Mouse (Mus musculus) urinary bladder, postnatal 25 days (tissue): ENCODE measurements around the gene Zfp352.
"Not testable (repeated sequence)": the region's sequence is repeated elsewhere in the genome, so short reads cannot be mapped to it uniquely, and the experiment has no call there.

Experiments
- DNase-seq: peaks from one replicate; pipeline ENCODE4 v3.0.0; 2022; ENCODE audit warnings: low spot score

Gene Zfp352

DNA sequence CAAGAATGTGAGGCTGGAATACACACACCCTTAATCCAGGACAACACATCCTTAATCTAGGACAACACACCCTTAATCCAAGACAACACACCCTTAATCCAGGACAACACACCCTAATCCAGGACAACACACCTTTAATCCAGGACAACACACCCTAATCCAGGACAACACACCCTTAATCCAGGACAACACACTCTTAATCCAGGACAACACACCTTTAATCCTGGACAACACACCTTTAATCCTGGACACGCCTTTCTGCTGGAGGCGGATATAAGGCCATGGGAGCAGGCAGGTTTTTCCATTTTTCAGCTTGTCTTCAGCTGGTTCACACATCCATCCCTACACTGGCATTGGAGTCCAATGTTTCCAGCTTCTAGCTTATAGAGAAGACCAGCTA is at the start of gene Zfp352:
TSS of gene Zfp352 (plus strand) at position 301 of the 400 bp plus-strand sequence.
- no peak for DNase-seq

DNA sequence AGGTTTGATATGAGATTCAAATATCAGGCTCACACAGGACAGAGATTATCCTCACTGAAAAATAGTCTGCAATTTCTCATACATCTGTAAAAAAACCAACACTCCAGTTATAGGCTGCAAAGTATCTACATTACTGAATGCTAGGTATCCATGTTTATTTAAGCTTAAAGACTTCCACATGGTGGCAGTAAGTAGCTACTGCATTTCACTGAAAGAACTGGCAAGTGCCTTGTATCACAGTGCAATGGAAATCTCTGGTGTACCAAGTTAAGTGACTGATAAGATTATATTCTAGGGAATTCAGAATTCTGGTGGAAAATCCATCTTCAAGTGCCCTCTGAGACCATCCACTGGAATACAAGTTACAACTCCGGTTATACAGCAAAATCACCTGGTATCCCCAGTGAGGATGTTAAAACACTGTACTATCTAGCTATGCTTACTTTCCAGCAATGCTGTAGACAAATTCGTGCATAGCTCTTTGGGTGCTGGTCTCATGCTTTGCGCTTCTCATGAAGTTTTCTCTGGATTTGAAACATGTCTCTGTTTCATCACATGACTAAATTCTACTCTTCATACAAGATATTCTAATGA is 47.6 kb upstream of the Zfp352 start:
- DNase-seq: no peak

DNA sequence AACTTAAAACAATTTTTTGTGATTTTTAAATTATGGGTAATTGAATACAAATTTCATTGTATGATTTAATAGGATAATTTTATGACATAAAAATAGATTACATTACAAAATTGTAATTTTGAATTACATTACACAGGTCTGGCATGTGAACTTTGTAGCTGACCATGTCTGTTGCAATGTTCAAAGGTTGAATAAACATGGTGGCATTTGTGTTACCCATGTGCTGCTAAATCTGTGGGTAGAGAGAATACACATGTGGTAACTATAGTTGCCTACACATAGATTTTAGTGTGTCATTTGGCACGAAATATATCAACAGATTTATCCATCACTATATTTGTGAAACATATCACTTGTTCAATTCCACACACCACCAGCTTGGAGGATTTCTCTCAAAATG is 44.6 kb upstream of the Zfp352 start:
- DNase-seq: no peak

DNA sequence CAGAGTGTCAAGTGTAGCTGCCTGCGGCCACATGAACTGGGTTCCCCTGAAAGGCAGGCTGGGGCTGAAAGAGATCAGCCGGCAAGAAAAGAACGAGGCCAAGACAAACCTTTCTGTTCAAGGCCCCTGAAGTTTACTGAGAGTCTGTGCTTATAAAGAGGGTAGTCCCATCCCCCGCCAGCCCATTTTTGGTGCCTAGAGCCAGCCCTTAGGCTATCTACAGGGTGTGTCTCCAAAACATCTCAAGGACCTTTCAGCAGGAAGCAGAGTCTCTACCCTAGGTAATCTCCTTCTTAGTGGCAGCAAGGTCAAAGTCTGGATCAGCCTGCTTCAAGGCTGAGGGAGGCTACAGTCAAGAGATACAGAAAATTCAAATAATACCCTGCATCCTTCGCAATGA is 15.2 kb upstream of the Zfp352 start:
- no peak for DNase-seq

DNA sequence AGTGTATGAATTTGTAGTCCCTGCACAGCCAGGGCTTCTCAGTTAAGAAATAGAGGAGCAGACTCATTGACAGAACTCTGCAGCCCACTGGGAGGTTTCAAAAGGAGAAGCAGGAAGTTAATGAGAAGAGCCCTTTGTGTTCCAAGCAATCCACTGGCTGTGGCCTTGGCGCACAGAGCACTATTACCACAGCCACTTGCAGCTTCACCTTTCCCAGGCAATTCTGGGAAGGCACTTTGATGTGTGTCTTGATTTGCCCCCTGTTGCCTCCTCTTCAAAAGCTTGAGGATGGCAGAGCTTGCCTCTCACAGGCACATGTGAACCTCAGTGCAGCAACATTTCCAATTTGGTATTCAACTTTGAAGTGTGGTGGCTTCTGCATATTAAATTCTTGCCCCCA is 7.1 kb upstream of the Zfp352 start:
- no peak for DNase-seq

DNA sequence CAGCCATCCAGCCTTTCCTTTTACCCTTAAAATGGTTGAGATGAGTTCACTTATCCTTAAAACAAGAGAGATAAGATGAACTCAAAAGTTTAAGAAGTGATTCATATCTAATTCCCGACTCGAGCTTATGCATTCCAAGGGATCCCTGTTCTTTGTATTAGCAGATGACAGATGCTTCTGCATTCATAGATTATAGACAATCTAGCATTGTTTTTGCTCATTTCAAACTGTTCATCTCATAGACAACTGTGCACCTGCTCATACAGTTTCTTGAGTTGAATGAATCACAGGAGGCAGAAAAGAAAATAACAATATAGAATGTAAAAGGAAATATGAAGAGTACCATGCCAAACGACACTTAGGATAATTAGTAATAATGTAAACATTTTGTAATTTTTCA is 6.5 kb upstream of the Zfp352 start:
- no peak for DNase-seq

DNA sequence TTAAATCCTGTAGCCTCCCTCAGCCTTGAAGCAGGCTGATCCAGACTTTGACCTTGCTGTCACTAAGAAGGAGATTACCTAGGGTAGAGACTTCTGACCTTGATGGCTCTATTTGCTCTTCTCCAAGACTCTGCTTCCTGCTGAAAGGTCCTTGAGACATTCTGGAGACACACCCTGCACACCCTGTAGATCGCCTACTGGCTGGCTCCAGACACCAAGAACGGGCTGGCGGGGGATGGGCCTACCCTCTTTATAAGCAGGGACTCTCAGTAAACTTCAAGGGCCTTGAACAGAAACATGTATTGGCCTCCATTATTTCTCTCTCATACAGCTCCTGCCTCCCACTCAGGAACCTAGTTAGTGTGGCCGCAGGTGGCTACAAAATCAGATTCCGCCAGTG is 17.0 kb downstream of the Zfp352 start:
- not testable (repeated sequence) for DNase-seq

DNA sequence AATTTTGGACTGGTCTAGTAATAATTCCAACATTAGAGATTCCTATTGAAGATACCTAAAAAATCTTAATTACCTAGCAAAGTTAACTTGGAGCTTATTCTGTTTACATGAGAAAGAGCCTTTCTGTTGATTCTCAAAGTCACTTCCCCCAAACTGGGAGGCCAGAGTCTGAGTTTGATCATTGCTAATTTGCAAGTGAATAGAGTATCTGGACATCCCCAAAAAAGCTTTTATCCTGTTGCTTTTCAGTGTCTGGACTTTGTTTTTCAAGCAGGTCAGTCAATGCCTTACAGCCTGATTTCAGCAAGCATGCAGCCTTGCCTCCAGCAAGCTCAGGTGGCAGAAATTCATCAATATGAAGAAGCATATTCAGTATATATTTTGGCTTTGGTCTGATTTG is 51.2 kb downstream of the Zfp352 start:
- DNase-seq: no peak
